Mouse (Mus musculus): Measurements from ENCODE around the gene Cdh22. TPM values are rescaled to one million over a fixed set of nuclear protein-coding genes. Genes with fewer than 3 reads are reported as not detected.

Cdh22 gene
- polyA plus RNA-seq, 1 experiment = 1.5 TPM

DNA sequence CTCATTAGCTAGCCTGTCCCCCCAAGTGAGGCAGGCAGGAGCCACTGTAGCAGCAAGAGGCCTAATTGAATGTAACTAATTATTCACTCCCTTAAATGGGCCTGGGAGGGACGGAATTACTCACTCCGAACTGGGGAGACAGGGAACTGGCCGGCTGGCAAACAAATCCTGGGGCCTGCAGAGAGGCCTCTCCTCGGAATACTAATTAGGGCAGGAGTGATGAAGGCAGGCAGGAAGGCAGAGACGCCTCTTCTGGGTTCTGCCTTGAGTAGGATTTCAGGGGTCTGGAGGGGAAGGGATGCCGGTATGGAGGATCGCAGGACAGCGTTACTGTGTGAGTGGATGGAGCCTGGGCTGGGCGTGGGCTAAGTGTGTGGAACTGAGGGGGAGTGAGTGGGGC is 157.6 kb downstream of the Cdh22 start:
- Histone ChIP-seq H3K27me3 (ENCODE audit: control insufficient read depth, insufficient read depth, insufficient read length) (peaks cover 62% of the 10 kb centered on the region), H3K4me2 (ENCODE audit: low read depth) (no peak overlapping the region), H3K36me3 (ENCODE audit: control insufficient read depth, insufficient read depth) (no peaks in the 10 kb centered on the region), H3K4me3 (no peak overlapping the region), H3K79me2 (ENCODE audit: control insufficient read depth, insufficient read depth) (no peaks in the 10 kb centered on the region), H3ac (ENCODE audit: control insufficient read depth, insufficient read length) (no peak overlapping the region)
- no peak for TF ChIP-seq E2F4 (IDR thresholded peaks at IDR 0.05; ENCODE audit: insufficient read depth)
- no peak for TF ChIP-seq POLR2A (IDR thresholded peaks at IDR 0.05; ENCODE audit: insufficient read length, low read depth)
- TF ChIP-seq USF1 (IDR thresholded peaks at IDR 0.05; ENCODE audit: low read depth) = no peak
- TF ChIP-seq TCF12 (IDR thresholded peaks at IDR 0.05; ENCODE audit: insufficient read depth, poor library complexity, severe bottlenecking) = no peak
- TF ChIP-seq REST (IDR thresholded peaks at IDR 0.05; ENCODE audit: insufficient read depth, insufficient read length) = no peak

DNA sequence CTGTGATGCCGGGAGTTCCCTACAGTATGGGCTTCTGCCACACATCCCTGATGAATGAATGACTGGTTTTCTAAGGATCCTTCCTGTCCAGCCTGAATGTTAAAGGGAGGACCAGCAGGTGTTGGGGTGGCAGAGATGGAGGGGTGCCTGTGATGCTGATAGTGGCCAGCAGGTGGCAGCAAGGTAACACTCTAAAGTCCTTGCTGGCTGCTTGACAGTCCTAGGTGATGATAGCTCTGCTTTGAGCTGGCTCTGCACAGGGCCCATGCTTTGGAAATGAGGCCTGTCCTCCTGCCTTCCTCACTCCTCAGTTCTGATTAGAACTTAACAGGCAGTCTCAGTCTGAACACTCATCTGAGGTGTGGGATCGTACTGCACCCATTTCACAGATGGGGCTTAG is 159.7 kb downstream of the Cdh22 start:
- H3K4me2 ChIP-seq (ENCODE audit: low read depth) = no peak overlapping the region
- H3K4me3 ChIP-seq = no peak overlapping the region
- peaks cover 55% of the 10 kb centered on the region for H3K27me3 ChIP-seq (ENCODE audit: control insufficient read depth, insufficient read depth, insufficient read length)
- H3K36me3 ChIP-seq (ENCODE audit: control insufficient read depth, insufficient read depth) = no peaks in the 10 kb centered on the region
- H3ac ChIP-seq (ENCODE audit: control insufficient read depth, insufficient read length) = no peak overlapping the region
- H3K79me2 ChIP-seq (ENCODE audit: control insufficient read depth, insufficient read depth) = no peaks in the 10 kb centered on the region
- no peak for TF ChIP-seq SRF (IDR thresholded peaks at IDR 0.05; ENCODE audit: control insufficient read depth, insufficient read length, low read depth)
- TF ChIP-seq REST (IDR thresholded peaks at IDR 0.05; ENCODE audit: insufficient read depth, insufficient read length) = no peak
- no peak for TF ChIP-seq E2F4 (IDR thresholded peaks at IDR 0.05; ENCODE audit: insufficient read depth)
- TF ChIP-seq MYOD1 (IDR thresholded peaks at IDR 0.05; ENCODE audit: control insufficient read depth in 1 of 3, insufficient read length in 2 of 3, low read depth in 2 of 3) = no peak
- TF ChIP-seq MAX (IDR thresholded peaks at IDR 0.05; ENCODE audit: low read depth) = no peak
- TF ChIP-seq USF1 (IDR thresholded peaks at IDR 0.05; ENCODE audit: low read depth) = no peak
- no peak for TF ChIP-seq POLR2AphosphoS2 (IDR thresholded peaks at IDR 0.05; ENCODE audit: insufficient read length, low read depth)
- TF ChIP-seq MYOG (IDR thresholded peaks at IDR 0.05; ENCODE audit: control insufficient read depth in 1 of 3, insufficient read depth in 1 of 3, insufficient read length in 2 of 3, low read depth in 2 of 3) = no peak
- no peak for TF ChIP-seq TCF3 (IDR thresholded peaks at IDR 0.05; ENCODE audit: insufficient read length, low read depth)
- no peak for TF ChIP-seq CEBPB (IDR thresholded peaks at IDR 0.05; ENCODE audit: insufficient read depth, poor library complexity, severe bottlenecking)
- no peak for TF ChIP-seq TCF12 (IDR thresholded peaks at IDR 0.05; ENCODE audit: insufficient read depth, poor library complexity, severe bottlenecking)

DNA sequence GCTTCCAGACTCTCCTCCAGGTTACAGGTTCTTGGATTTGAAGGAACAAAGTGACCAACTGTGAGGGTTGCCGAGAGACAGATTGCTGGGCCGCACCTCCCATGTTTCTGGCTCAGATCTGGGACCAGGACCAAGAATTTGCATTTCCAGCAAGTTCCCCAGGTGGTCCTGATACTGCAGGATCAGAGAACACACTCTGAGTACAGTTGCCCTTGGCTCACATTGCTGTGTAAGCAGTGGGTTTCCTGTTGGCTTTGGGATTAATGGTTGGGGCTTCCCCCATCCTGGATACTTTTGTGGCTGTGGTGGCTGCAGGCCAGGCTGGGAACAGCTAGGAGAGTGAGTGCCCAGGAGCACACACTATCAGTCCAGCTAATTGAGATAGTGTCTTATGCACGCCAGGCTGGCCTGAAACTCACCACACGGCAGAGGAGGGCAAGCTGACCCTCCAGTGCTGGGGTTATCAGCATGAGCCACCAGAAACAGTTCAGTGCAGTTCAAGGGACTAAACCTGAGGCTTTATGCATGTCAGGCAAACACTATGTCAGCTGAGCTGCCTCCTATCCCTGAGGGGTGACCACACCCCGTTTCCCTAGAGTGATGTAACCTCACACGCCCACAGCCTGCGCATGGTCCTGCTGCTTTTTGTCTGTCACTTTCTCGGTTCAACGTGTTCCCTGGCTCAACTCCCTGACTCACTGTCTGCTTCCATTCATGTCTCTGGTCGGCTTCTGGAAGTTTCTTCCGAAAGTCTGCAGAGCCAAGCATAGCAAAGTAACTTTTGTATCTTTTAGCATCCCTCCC is 160.4 kb downstream of the Cdh22 start:
- H3K36me3 ChIP-seq (ENCODE audit: control insufficient read depth, insufficient read depth) = no peaks in the 10 kb centered on the region
- H3ac ChIP-seq (ENCODE audit: control insufficient read depth, insufficient read length) = no peak overlapping the region
- TF ChIP-seq POLR2A (IDR thresholded peaks at IDR 0.05; ENCODE audit: insufficient read length, low read depth) (no peak), TCF12 (IDR thresholded peaks at IDR 0.05; ENCODE audit: insufficient read depth, poor library complexity, severe bottlenecking) (no peak), CEBPB (IDR thresholded peaks at IDR 0.05; ENCODE audit: insufficient read depth, poor library complexity, severe bottlenecking) (no peak), MAX (IDR thresholded peaks at IDR 0.05; ENCODE audit: low read depth) (no peak), TCF3 (IDR thresholded peaks at IDR 0.05; ENCODE audit: insufficient read length, low read depth) (no peak), USF1 (IDR thresholded peaks at IDR 0.05; ENCODE audit: low read depth) (no peak), E2F4 (IDR thresholded peaks at IDR 0.05; ENCODE audit: insufficient read depth) (no peak), POLR2AphosphoS2 (IDR thresholded peaks at IDR 0.05; ENCODE audit: insufficient read length, low read depth) (no peak), REST (IDR thresholded peaks at IDR 0.05; ENCODE audit: insufficient read depth, insufficient read length) (no peak), MYOD1 (IDR thresholded peaks at IDR 0.05; ENCODE audit: control insufficient read depth in 1 of 3, insufficient read length in 2 of 3, low read depth in 2 of 3) (no peak), SRF (IDR thresholded peaks at IDR 0.05; ENCODE audit: control insufficient read depth, insufficient read length, low read depth) (no peak), MYOG (IDR thresholded peaks at IDR 0.05; ENCODE audit: control insufficient read depth in 1 of 3, insufficient read depth in 1 of 3, insufficient read length in 2 of 3, low read depth in 2 of 3) (no peak)
- no peak overlapping the region for H3K4me3 ChIP-seq
- peaks cover 57% of the 10 kb centered on the region for H3K27me3 ChIP-seq (ENCODE audit: control insufficient read depth, insufficient read depth, insufficient read length)
- no peak overlapping the region for H3K4me2 ChIP-seq (ENCODE audit: low read depth)
- no peaks in the 10 kb centered on the region for H3K79me2 ChIP-seq (ENCODE audit: control insufficient read depth, insufficient read depth)

DNA sequence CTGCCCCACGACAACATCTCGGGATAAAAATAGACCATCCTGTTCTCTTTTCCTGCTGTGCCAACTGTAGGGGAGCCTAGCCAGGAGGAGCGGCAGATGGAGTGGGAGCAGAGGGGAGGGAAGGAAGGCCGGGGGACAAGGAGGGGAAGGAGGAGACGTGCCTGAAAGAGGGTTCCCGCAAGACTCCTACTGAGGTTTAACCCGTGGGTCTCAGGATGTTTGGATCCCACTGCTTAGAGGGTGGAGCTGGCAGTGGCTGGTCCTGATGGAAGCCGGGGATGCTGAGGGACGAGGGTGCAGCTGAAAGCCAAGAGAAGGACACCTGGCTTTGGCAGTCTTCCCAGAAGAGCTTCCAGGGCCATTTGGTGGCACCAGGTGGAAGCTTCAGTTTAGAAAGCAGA is 161.3 kb downstream of the Cdh22 start:
- TF ChIP-seq TCF12 (IDR thresholded peaks at IDR 0.05; ENCODE audit: insufficient read depth, poor library complexity, severe bottlenecking) = no peak
- no peak for TF ChIP-seq USF1 (IDR thresholded peaks at IDR 0.05; ENCODE audit: low read depth)
- no peak for TF ChIP-seq TCF3 (IDR thresholded peaks at IDR 0.05; ENCODE audit: insufficient read length, low read depth)
- no peak for TF ChIP-seq MYOD1 (IDR thresholded peaks at IDR 0.05; ENCODE audit: control insufficient read depth in 1 of 3, insufficient read length in 2 of 3, low read depth in 2 of 3)
- no peak for TF ChIP-seq MYOG (IDR thresholded peaks at IDR 0.05; ENCODE audit: control insufficient read depth in 1 of 3, insufficient read depth in 1 of 3, insufficient read length in 2 of 3, low read depth in 2 of 3)
- TF ChIP-seq POLR2A (IDR thresholded peaks at IDR 0.05; ENCODE audit: insufficient read length, low read depth) = no peak
- TF ChIP-seq REST (IDR thresholded peaks at IDR 0.05; ENCODE audit: insufficient read depth, insufficient read length) = no peak
- TF ChIP-seq CEBPB (IDR thresholded peaks at IDR 0.05; ENCODE audit: insufficient read depth, poor library complexity, severe bottlenecking) = no peak
- no peak for TF ChIP-seq POLR2AphosphoS2 (IDR thresholded peaks at IDR 0.05; ENCODE audit: insufficient read length, low read depth)
- no peak for TF ChIP-seq E2F4 (IDR thresholded peaks at IDR 0.05; ENCODE audit: insufficient read depth)
- no peak for TF ChIP-seq SRF (IDR thresholded peaks at IDR 0.05; ENCODE audit: control insufficient read depth, insufficient read length, low read depth)
- TF ChIP-seq MAX (IDR thresholded peaks at IDR 0.05; ENCODE audit: low read depth) = no peak
- no peaks in the 10 kb centered on the region for H3K79me2 ChIP-seq (ENCODE audit: control insufficient read depth, insufficient read depth)
- H3K4me2 ChIP-seq (ENCODE audit: low read depth) = no peak overlapping the region
- no peak overlapping the region for H3K4me3 ChIP-seq
- no peaks in the 10 kb centered on the region for H3K36me3 ChIP-seq (ENCODE audit: control insufficient read depth, insufficient read depth)
- peaks cover 48% of the 10 kb centered on the region for H3K27me3 ChIP-seq (ENCODE audit: control insufficient read depth, insufficient read depth, insufficient read length)
- no peak overlapping the region for H3ac ChIP-seq (ENCODE audit: control insufficient read depth, insufficient read length)

All from myocyte (in vitro differentiated cells).